Mouse (Mus musculus) c-Kit-negative CD71-positive TER-119-positive erythroid progenitor cells, embryonic 14.5 days (primary cell): ENCODE measurements around the gene Ttn.

Experiments
- DNase-seq: peaks from one replicate; pipeline ENCODE4 v3.0.0-alpha.2; 2013; ENCODE audit warnings: low read depth, low spot score

Gene Ttn

DNA sequence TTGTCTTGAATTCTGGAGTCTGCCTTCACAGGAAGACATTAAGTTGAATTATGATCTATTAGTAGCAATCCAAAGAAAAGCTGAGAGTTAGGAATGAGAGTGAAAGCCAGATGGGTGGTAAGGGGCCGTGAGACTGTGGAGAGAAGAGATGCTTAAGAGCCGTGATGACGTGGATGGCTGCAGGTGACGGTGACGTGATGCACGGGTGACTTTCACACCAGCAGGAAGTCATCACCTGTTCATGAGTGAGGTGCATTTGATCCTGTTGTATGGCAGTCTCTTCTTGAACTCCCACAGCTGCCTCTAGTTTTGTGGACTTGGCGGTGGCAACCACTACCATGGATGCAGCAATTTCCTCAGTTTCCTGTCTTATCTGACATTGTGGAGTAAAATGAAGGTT is 16.8 kb downstream of the Ttn start:
- no peak for DNase-seq

DNA sequence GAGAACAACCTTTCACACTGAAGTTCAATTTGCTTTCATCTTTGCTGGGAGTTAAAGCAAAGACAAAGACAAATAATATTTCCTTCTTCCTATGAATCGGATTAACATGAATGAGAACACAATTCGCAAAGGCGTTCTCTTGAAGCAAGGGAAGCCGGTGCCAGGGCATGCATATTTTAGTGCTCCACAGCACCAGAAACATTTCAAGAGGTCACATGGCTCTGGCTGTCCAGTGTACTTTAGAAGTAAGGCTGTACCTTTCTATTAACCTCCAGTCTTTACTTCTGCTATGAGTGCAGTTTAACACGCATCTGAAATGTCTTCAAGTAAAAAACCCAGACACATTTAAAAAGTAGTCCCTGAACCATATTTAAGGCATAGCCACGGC is 20.3 kb downstream of the Ttn start:
- DNase-seq, result no peak

DNA sequence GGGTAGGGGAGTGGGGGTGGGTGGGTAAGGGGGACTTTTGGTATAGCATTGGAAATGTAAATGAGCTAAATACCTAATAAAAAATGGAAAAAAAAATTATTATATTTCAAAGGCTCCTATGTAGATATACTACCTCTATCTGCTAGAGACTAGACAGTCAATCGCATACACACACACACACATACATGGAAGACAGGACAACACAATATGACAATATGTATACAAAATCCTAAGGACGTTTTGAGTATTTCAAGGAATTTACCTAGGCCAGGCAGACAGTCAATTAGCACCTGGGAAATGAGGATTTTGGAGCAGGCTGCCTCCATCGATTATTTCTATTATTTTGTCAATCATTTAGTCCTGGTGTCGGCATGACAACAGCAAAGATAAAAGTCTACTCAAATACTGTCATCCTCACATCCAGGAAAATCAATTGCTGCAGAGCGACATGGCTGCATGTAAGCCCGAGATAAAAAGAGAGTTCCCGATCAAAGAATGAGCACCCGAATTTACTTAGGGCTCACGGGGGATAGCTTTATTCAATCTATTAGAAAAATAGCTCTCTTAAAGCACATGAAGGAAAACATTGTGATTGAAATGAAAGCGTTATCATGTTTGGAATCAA is 20.8 kb downstream of the Ttn start:
- DNase-seq, result no peak

DNA sequence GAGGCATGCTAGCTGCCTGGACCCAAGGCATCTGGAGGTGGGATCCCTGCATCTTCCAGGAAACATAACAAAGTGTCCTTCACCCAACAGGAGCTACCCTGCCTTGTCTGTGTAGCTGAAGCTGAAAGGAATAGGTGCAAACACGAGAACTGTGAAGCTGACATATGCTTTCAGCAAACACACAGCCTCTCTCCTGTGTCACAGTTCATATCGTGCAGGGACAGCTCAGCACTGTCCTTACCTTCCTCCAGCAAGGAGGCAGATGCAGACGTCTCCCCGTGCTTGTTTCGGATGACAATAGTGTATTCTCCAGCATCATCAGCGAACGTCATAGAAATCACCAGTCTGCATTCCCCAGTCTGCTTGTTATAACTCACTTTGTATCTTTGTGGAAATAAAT is 32.6 kb downstream of the Ttn start:
- DNase-seq, result no peak

DNA sequence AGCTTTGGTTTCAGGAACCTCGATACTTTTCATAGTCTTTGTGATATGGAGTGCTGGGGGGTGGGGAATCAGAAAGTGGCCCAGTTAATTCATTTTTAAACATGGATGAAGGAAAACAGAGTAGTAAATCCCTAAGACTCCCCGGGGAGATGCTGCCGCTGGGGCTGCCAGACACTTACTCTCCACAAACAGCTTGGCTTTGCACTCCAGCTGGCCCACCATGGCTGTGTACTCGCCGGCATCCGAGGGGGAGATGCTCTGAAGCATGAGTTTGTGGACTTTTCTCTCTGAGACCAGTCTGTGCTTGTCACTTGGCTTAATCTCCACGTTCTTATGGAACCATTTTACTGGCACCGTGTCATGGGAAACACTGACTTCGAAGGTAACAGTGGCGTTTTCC is 43.8 kb downstream of the Ttn start:
- DNase-seq, result no peak

DNA sequence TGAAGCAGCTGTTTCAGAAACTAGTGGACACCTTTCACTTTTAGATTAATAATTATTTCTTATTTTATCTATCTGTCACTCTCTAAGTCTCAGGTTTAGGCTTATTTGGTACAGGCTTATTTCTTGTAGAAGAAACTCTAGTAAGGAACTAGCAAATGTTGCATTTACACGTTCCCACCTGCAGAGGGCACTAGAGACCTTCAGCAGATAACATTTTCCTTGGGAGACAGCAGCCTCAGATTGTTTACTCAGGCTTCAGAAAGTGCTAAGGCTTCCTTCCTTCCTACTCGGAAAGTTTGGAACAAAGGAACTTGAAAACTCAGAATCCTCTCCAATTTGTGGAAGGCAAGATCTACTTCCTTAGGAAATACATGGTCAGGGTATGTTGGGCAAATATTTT is 52.6 kb downstream of the Ttn start:
- DNase-seq, result no peak

DNA sequence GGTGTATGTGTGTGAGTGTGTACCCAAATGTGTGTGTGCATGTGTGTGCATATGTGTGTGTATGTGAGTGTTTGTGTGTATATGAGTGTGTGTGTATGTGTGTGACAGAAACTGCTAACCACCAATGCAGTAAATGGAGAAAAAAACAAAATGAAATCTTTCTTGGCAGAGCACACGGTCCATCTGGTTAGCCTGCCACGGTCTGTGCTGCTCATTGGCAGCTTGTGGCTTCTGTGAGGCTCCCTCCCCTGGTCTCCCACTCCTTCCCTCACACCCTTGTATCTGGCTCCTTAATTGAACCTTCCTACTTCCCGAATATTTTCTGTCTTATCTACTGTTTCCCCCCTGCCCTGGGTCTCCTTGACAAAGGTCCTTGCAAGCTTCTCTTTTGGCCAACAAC is 53.5 kb downstream of the Ttn start:
- no peak for DNase-seq

DNA sequence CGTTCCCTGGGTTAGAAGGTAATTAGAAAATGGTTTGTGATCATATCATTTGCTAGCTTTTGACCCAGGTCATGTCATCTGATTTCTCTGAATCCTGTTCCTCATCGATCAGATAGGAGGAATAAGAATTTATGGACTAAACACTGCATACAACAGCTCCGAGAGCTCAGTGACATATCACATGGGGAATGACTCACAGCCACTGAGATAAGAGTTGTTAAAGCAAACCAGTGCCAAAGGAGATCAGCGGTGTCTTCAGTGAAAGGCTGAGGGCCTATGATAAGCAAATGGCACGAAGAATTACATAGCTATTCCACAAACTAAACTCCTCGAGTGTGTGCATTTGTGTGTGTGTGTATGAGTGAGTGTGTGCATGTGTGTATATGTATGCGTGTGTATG is 54.0 kb downstream of the Ttn start:
- DNase-seq, result no peak

DNA sequence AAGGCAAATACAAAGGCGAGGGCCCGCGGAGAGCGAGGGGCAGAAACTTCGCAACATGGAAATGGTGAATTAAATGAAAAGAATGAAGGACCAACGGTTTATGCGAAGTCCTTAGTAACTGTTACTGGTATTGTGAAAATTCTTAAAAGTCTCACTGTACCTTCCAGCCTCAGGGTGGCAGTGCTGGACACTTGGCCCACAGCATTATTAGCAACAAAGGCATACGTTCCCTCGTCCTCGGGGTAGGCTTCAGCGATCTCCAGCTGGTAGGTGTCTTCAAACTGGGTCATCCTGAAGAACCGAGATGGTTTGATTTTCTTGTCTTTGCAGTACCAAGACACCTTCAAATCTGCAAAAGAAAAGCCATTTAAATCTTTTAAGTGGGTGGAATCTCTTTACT is 55.4 kb downstream of the Ttn start:
- no peak for DNase-seq

DNA sequence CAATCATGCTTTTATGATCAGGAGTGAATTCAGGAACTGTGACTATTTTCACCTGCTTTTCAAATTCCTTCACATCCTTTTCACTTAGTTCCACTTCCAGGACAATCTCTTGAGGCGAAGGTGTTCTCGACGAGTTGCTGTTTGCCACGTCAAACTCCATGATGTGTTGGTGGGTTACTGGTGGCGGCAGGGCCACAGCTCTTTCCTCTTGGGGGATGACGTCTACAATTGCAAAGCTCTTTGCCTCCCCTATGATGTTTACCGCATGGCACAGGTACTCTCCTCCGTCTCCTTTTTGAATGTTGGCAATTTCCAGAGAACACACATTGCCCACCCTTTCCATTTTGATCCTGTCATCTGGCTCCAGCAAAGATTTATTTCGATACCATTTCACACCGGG is 67.4 kb downstream of the Ttn start:
- DNase-seq, result no peak

DNA sequence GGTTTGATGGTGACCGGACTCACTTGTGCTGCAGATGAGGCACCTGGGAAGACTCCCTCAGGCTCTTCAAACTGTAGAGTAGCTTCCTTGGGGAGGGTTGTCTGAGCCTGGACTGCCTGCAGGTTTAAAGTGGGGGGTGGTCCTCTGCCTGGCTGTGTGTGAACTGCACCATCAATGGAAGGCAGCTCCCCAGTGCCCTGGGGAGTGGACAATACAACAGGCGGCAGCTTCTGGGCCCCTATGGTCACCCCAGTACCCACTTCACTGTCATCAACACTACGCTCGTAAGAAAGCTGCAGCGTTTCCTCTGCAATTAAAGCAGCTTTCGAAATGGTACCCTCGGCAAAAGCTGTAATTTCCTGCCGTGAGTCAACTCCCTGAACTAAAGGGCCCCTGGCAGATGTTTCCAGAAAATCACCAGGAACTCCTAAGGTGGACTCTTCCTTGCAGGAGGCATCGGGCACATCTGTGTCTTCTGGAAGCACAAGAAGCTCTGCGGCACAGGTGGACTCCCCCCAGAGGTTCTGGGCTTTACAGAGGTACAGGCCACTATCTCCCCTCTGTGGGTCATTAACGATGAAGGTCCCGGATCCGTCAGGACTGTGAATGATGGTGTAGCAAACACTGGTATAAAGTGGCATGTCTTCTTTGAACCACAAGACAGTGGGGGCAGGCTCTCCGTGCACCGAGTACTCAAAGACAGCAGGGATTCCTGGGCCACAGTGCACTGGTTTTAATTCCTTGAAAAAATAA is 73.5 kb downstream of the Ttn start:
- no peak for DNase-seq

DNA sequence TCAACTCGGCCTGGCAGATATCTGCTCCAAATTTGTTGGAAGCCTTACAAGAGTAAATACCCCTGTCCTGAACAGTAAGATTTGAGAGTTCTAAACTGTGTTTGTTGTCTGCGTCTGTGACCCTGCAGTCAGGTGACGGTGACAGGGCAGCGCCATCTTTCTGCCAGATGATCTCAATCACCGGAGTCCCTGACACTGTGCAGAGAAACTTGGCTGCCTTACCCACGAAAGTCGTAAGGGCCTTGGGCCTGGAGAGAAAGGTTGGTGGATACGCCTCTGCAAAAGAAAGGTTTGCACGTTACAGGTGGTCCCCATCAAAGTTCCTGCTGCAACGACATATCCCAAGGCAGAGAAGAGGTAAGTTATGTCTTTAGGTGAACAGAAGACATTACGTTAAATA is 79.0 kb downstream of the Ttn start:
- DNase-seq, result no peak

DNA sequence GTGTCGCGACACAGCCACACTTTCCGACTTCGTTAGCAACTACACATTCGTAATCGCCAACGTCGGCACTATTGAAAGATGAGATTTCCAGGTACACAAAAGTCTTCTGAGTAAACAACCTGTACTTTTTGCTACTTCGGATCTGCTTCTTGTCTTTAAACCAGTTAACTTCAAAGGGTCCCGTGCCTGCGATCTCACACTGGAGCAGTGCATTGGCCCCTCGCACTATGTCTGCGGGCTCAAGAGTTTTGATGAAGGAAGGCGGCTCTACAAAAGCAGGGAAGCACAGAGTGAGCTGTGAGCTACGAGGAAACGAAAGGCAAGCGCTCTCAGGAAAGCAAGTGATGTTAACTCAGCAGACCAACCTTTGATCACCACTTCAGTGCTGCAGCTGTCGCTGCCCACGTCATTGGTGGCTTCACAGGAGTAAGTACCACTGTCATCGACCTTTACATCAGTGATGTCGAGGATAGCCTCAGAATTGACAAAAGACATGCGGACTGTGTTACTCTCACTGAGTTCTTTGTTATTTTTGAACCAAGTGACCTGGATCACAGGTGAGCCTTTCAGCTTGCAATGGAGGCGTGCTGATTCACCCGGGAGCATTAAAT is 80.8 kb downstream of the Ttn start:
- no peak for DNase-seq

DNA sequence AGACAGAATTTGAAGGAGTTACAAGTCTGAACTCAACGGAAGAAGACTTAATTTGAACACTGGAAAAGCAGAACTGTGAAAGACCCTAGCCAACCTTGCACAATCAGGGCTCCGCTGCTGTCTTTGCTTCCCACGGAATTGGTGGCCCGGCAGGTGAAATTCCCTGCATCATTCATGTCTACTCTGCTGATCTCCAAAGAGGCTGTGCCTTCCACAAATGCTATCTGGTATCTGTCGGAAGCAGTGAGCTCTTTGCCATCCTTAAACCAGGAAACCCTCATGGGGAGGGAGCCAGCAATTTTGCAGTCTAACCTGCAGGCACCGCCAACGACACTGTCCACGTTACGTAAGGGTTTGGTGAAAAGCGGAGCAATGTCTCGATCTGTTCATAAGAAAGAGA is 82.5 kb downstream of the Ttn start:
- no peak for DNase-seq

DNA sequence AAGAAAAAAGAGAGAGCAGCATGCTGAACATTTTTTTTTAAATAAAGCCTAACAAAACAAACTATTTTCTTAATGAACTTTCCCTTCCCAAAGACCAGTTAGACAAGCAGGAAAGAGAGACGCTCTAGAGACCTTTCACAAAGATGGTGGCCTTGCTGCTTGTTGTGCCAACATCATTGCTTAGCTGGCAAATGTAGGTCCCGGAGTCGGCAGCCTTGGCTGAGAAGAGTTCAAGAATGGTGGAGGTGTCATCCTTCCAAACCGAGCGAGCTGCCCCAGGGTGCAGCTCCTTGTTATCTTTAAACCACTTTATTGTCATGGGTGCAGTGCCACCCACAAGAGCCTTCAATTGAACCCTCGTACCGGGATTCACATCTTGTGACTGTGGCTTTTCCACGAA is 85.4 kb downstream of the Ttn start:
- no peak for DNase-seq

DNA sequence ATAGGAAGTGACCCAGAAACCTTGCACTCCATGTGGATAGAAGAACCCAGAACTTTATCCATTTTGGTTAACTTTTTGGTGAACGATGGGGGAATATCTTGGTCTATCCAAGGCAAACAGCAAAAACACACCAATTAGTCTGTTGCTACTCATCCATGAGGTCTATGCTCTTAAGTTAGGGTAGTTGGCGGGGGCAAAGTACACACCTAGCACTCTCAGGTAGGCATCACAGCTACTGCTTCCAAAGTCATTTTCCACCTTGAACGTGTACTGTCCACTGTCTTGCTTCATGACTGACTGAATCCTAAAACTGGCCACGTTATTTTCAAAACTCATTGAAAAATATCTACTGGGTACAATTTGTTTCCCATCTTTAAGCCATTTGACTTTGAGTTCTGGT is 87.0 kb downstream of the Ttn start:
- DNase-seq, result no peak

DNA sequence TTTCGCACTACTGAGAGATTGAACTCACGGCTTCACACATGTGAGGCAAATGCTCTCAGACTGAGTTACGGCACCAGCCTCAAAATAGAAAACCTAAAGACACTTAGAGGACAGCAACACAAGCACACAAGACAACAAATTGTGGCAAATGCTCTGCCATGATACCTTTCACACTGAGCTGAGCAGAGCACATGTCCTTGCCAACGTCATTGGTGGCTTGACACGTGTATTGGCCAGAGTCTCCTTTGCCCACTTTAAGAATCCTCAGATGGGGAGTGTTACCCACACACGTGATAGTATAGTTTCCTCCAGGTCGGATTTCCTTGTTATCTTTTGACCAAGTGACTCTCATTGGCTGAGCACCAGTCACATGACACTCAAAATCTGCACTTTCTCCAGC is 93.6 kb downstream of the Ttn start:
- no peak for DNase-seq

DNA sequence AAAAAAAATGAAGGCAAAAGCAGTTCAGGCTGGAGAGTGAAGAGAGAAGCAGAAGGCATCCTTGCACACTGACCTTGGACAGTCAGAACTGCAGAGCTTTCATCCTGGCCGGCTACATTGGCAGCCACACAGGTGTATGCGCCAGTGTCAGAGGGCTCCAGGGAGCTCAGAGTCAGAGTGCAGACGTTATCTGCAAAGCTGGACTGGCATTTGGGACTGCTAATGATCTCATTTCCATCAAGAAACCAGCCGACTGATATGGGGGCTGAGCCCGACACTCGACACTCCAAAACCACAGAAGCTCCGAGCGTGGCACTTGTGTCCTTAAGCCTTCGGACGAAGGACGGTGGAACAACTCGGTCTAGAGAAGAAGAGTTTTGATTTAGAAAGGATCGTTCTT is 96.5 kb downstream of the Ttn start:
- DNase-seq, result no peak

DNA sequence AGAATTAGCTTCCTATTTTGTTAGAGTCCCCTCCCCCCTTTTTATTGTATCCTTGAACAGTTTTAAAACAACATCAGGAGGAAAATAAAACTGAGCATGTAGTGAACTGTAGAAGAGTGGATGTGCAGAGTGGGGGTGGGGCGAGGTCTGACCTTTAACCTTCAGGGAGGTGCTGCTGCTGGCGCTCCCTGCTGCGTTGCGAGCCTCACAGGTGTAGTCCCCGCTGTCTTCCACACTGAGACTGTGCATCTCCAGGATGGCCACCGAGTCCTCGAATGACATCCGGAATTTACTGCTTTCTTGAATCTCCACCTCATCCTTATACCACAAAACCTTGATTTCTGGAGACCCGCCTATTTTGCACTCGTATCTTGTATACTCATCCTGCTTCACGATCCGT is 100.9 kb downstream of the Ttn start:
- DNase-seq, result no peak

DNA sequence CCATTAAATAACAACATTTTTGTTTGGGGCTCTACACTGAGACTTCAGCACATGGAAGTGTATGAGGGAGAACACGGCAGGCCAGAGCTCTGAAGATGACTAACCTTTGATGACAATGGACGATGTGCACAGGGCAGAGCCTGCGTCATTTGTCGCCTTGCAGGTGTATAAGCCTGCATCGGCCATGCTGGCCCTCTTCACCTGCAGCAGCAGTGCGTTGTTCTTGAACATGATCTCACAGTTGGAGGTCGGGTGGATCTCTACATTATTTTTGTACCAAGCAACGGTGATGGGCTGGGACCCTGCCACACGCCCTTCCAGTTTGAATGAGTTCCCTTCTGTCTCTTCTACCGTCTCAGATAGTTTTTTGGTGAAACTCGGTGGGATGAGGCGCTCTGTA is 106.8 kb downstream of the Ttn start:
- no peak for DNase-seq

DNA sequence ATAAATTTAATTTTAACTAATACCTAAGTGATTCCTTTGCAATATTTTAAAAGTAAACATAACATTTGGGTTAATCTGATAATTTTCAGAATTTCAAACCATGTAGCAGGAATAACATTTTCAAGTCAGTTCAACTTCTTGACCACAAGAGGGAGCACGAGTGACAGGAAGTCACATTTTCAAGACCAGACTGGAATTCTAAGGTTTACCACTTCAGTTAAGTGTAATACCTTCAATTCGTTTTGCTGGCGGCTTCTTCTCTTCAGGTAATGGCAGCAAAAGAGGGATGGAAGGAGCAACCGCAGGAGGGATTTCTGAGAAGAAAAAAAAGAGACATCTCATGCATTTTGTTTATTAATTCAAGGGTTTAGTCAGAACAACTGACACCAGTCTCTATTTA is 115.4 kb downstream of the Ttn start:
- peak; percentile 6 for DNase-seq

DNA sequence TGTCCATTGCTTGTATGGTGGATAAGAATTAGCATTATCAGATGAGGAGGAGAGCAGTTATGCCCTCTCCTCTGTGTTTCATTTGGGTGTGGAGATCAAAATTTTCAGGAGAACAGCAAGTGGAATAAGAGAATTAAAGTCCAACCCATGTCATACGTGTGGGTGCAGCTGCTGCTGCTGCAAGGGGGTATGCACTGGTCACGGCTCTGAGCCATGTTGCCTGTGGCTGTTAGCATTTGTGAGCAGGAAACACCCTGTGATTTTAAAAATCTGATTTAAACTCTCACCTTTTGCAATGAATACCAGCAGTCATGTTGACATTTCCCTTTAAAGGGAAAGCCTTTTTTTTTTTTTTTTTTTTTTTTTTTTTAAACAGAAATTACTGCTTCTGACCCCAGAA is 116.8 kb downstream of the Ttn start:
- no peak for DNase-seq

DNA sequence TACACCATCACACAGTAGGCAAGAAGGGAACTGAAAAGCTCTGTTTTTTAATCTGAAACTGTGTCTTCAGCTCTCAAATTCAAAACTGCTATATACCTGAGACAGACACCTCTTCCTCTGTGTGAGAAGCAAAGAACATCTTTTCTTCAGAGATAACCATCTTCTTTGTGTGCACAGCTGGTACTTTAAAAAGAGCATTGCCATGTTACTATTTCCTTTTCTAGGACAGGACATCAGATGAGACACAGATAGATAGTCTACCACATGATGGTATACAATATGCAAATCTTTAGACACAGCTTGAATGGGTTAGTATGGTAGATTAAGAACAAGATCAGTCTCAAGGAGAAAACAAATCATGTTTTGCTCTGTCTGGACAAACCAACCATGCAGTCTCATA is 121.0 kb downstream of the Ttn start:
- DNase-seq, result no peak
